Mouse (Mus musculus) intestine, postnatal 0 days (tissue): Measurements from ENCODE around the gene Chst5. TPM values are rescaled to one million over a fixed set of nuclear protein-coding genes. Genes with fewer than 3 reads are reported as not detected.

Experiments
- ATAC-seq: fragments of 200-750 bp; cut with Nextera tagmentation; 2 replicates; pipeline ENCODE4 v1.8.0; 2017; ENCODE audit warnings: mild to moderate bottlenecking, moderate TSS enrichment, moderate library complexity
- H3K27ac ChIP-seq: fragments of 300-500 bp; sonication (generic); 2 replicates; pipeline ENCODE4 v1.5.1; 2014; ENCODE audit warnings: mild to moderate bottlenecking, low read depth, low read length, moderate library complexity
- H3K27me3 ChIP-seq: fragments of 300-500 bp; sonication (generic); replicated peaks from 2 replicates; pipeline ENCODE4 v1.6.1; 2014; ENCODE audit warnings: low read length, mixed read lengths; ENCODE audit not compliant: control insufficient read depth, insufficient read depth
- H3K36me3 ChIP-seq: fragments of 300-500 bp; sonication (generic); 2 replicates; pipeline ENCODE4 v1.6.1; 2014; ENCODE audit warnings: mild to moderate bottlenecking, moderate library complexity; ENCODE audit not compliant: control insufficient read depth, insufficient read depth
- H3K4me1 ChIP-seq: fragments of 300-500 bp; sonication (generic); replicated peaks from 2 replicates; pipeline ENCODE4 v1.6.1; 2014; ENCODE audit warnings: antibody characterized with exemption, low read length, mixed read lengths; ENCODE audit not compliant: control insufficient read depth, insufficient read depth
- H3K4me2 ChIP-seq: fragments of 300-500 bp; sonication (generic); replicated peaks from 2 replicates; pipeline ENCODE4 v1.6.1; 2014; ENCODE audit warnings: low read depth, mild to moderate bottlenecking, moderate library complexity
- H3K4me3 ChIP-seq: fragments of 300-500 bp; sonication (generic); 2 replicates; pipeline ENCODE4 v1.5.1; 2014; ENCODE audit warnings: low read depth, low read length
- H3K9ac ChIP-seq: fragments of 300-500 bp; sonication (generic); 2 replicates; pipeline ENCODE4 v1.6.1; 2014; ENCODE audit warnings: mild to moderate bottlenecking, low read depth, low read length
- H3K9me3 ChIP-seq: fragments of 300-500 bp; sonication (generic); 2 replicates; pipeline ENCODE4 v1.6.1; 2016; ENCODE audit warnings: mixed run types; ENCODE audit not compliant: control insufficient read depth
- CTCF ChIP-seq: sonication (generic); IDR thresholded peaks from 2 replicates; pipeline ENCODE4 v1.5.1; 2016; ENCODE audit warnings: low read depth, mild to moderate bottlenecking, control low read depth, antibody characterized with exemption, moderate library complexity
- WGBS: fragments of 180-500 bp; shearing (Covaris S2); extraction: QIAGEN DNeasy Blood & Tissue Kit; methylation state at CpG from one replicate; pipeline ENCODE4 v1.1.7; 2014; 5-methylcytosine and 5-hydroxymethylcytosine counted together
- polyA plus RNA-seq: library from polyadenylated mRNA; unstranded; fragments of >200 nt; fragmentation: Nextera tagmentation; extraction: Ambion mirVana; gene quantifications from 2 replicates; pipeline ENCODE4 v1.2.1, GENCODE M21; 2015

The Chst5 gene
- polyA plus RNA-seq, 1 experiment from 2014 or later: 0.44 TPM

DNA sequence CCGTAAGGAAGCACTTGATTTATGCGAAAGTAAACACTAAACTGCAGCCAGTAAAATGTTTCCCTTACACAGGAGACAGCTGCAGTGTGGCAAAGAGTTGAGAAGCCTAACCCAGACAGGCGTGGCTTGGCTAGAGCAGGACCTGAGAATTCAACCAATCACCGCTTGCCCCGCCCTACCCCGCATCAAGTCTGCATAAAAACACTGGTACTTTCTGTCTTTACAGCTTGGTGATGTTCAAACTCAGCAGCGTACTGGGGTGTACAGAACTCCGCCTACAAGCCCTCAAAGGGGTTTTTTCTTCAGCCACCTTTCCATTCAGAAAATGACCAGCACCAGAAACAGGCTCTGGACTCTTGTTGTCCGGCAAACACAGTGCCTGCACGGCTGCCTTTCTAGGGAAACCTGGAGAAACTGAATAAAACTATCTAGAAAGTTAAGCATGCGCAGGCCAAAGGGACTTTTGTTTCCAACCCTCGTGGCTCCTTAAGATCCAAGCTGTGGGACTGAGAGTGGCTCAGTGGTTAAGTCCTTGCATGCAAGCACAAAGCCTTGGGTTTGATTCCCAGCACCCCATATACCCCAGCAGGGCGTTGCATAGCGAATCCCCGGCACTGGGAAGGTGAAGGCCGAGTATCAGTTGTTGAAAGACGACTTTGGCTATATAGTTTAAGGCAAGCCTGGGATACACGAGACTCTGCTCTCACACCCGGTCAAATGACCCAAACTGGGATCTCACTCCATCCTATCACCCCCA lies 22.5 kb upstream of the Chst5 start:
- H3K4me2 ChIP-seq: peak overlapping the region; percentile 98
- H3K4me3 ChIP-seq: peak overlapping the region; percentile 62
- no peaks in the 10 kb centered on the region for H3K27me3 ChIP-seq
- no peaks in the 10 kb centered on the region for H3K36me3 ChIP-seq
- ATAC-seq: no peak
- no peak overlapping the region for H3K27ac ChIP-seq
- H3K9me3 ChIP-seq: no peaks in the 10 kb centered on the region
- no peaks in the 10 kb centered on the region for H3K4me1 ChIP-seq
- TF ChIP-seq CTCF: no peak
- H3K9ac ChIP-seq: peak overlapping the region; percentile 51; the same call in 1 of the 2 replicates
- 36% methylated on average over 19 of the region's 19 CpGs for WGBS

DNA sequence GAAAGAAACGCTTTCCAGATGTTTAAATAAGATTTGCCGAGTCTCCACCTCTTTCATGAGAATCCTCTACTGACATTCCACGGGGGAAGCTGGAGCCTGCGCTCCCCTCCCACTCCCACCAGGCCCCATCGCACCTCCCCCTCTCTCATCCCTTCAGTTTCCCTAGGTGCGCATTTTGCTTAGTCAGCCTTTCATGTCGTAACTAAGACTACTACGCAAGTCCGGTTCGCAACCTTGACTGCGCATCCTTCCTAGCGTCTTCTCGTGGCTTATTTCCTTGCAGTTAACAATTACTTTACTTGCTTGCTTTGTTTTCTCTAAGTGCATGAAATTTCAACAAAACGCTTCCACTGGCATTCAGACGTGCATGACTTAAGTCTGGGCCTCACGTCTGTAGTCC lies 21.5 kb upstream of the Chst5 start:
- no peaks in the 10 kb centered on the region for H3K27me3 ChIP-seq
- no peaks in the 10 kb centered on the region for H3K36me3 ChIP-seq
- H3K9ac ChIP-seq: no peak overlapping the region
- ATAC-seq: no peak
- H3K4me3 ChIP-seq: no peak overlapping the region
- H3K27ac ChIP-seq: no peak overlapping the region
- WGBS: 82% methylated on average over 16 of the region's 16 CpGs
- no peaks in the 10 kb centered on the region for H3K4me1 ChIP-seq
- no peaks in the 10 kb centered on the region for H3K9me3 ChIP-seq
- H3K4me2 ChIP-seq: no peak overlapping the region
- no peak for TF ChIP-seq CTCF

DNA sequence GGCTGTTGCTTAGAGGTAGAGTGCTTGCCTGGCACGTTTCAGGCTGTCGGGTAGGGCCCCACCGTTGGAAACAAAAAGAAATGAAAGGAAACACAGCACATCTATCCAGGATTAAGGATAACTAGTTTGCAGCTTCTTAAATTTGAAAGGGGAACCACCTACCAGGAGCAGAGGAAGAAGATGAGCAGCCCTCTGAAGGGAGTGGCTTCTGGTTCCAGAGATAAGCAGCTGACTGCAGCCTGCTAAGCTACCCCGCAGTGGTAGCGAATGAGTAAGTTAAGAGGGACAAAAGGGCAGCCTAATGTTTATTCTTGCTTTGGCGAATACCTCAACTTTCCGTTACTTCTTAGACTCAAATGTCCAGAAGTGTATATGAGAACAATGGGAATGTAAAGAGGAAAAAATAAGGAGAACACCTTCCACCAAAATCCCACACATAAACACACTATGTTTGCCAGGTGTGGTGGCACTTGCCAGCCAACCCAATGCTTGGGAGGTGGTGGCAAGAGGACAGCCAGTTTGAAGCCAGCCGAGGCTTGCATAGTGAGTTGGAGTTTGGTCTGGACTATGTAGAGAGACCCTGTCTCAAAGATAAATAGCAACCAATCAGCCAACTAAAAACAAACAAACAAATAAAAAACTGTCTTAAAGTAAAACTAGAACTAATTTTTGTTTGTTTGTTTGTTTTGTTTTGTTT lies 19.5 kb upstream of the Chst5 start:
- 50% methylated on average over 8 of the region's 8 CpGs for WGBS
- ATAC-seq: no peak
- no peaks in the 10 kb centered on the region for H3K36me3 ChIP-seq
- H3K4me1 ChIP-seq: no peaks in the 10 kb centered on the region
- H3K4me3 ChIP-seq: no peak overlapping the region
- H3K27ac ChIP-seq: no peak overlapping the region
- no peak overlapping the region for H3K4me2 ChIP-seq
- H3K9ac ChIP-seq: no peak overlapping the region
- TF ChIP-seq CTCF: no peak
- H3K27me3 ChIP-seq: no peaks in the 10 kb centered on the region
- H3K9me3 ChIP-seq: no peaks in the 10 kb centered on the region

DNA sequence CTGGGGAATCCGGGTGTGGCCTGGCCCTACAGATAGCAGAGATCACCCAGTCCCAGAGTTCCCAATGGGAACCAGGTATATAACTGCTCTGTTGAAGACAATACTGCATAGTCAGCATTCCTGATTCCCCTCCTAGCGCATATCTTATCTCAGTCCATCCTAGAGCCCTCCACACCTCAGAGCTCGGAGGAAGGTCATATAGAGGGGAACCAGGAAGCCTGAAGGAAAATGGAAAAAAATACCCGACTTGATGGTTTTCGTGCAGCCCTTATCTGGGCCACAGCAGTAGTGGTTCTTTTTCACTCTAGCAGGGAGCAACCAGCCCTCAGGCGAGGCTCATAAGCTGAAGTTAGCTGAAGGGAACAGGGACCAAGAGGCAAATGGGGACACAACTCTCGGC lies 14.7 kb upstream of the Chst5 start:
- no peaks in the 10 kb centered on the region for H3K36me3 ChIP-seq
- H3K4me3 ChIP-seq: no peak overlapping the region
- no peak overlapping the region for H3K27ac ChIP-seq
- ATAC-seq: 0 out of 2 replicates have a peak, but pooled peaks have one; percentile 11
- TF ChIP-seq CTCF: no peak
- no peak overlapping the region for H3K9ac ChIP-seq
- H3K9me3 ChIP-seq: no peaks in the 10 kb centered on the region
- WGBS: 38% methylated on average over 7 of the region's 7 CpGs
- no peaks in the 10 kb centered on the region for H3K4me1 ChIP-seq
- H3K4me2 ChIP-seq: no peak overlapping the region
- H3K27me3 ChIP-seq: no peaks in the 10 kb centered on the region

DNA sequence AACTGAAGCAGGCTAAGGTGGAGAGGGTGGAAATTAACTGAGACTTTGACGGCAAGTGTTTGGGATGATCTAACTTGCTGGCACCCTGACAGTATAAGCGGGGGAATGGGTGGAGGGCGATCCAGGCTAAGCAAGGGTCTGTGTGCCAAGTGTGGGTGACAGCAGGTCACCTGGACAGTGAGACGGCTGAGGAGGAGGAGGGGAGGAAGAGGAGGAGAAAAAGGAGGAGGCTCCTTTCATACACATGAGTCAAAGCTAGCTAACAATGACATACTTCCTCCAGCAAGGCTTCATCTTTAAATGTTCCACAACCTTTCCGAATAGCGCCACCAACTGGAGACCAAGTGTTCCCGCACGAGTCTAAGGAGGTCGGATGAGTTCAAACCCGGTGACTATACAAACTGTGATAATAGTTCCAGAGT lies 13.1 kb upstream of the Chst5 start:
- no peak overlapping the region for H3K27ac ChIP-seq
- no peaks in the 10 kb centered on the region for H3K27me3 ChIP-seq
- ATAC-seq: peak; percentile 59; the same call in 1 of the 2 replicates
- no peak overlapping the region for H3K9ac ChIP-seq
- no peak overlapping the region for H3K4me2 ChIP-seq
- WGBS: 31% methylated on average over 10 of the region's 10 CpGs
- H3K4me1 ChIP-seq: no peaks in the 10 kb centered on the region
- no peak overlapping the region for H3K4me3 ChIP-seq
- no peaks in the 10 kb centered on the region for H3K9me3 ChIP-seq
- peak; percentile 79 for TF ChIP-seq CTCF
- no peaks in the 10 kb centered on the region for H3K36me3 ChIP-seq

DNA sequence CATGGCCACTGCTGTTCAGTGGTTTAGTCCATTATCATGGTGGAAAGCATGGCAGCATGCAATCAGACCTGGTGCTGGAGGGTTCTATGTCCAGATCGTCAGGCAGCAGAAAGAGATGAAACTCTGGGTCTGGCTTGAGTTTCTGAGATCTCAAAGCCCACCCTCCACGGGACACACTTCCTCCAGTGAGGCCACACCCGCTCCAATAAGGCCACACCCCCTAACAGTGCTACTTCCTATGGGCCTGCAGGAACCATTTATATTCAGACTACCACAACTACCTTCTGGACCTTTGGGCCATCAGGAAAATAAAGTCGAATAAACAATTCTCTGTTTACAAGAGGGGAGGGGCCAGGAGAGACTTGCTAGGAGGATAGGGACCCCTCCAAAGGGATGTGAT lies 10.7 kb upstream of the Chst5 start:
- Histone ChIP-seq H3K4me3 (no peak overlapping the region), H3K4me1 (no peaks in the 10 kb centered on the region), H3K4me2 (no peak overlapping the region), H3K36me3 (no peaks in the 10 kb centered on the region), H3K27me3 (no peaks in the 10 kb centered on the region), H3K9ac (no peak overlapping the region), H3K27ac (no peak overlapping the region), H3K9me3 (no peaks in the 10 kb centered on the region)
- WGBS: 72% methylated on average over 4 of the region's 4 CpGs
- no peak for ATAC-seq
- no peak for TF ChIP-seq CTCF
